Mouse (Mus musculus) spleen, adult 2 months (tissue): Measurements from ENCODE around the gene Vps4a.
"Not testable (repeated sequence)": the region's sequence is repeated elsewhere in the genome, so short reads cannot be mapped to it uniquely, and the experiment has no call there.

Experiments
- CTCF ChIP-seq: fragments of 200-500 bp; IDR thresholded peaks from 2 replicates; pipeline ENCODE4 v1.5.1; 2011; ENCODE audit warnings: mild to moderate bottlenecking, inconsistent platforms; ENCODE audit not compliant: insufficient read depth, insufficient read length, insufficient replicate concordance; ENCODE audit errors: extremely low read depth
- POLR2A ChIP-seq: fragments of 200-500 bp; IDR thresholded peaks from 2 replicates; pipeline ENCODE4 v1.6.1; 2011; ENCODE audit warnings: low read depth, low read length, inconsistent platforms

GRCm38 (mm10) chr8:106996339-106996738 lies 34.7 kb upstream of the Vps4a start:
- not testable (repeated sequence) for TF ChIP-seq POLR2A, CTCF
